Mouse (Mus musculus) monocyte, adult 5-6 weeks (primary cell): ENCODE measurements around the gene Agap1. TPM values are rescaled to one million over a fixed set of nuclear protein-coding genes. Genes with fewer than 3 reads are reported as not detected.

Experiments
- ATAC-seq: fragments of 153-309, 156-312 bp; replicated peaks from 2 replicates; pipeline ENCODE4 v1.8.0; 2017; ENCODE audit warnings: mild to moderate bottlenecking; ENCODE audit not compliant: low TSS enrichment, insufficient number of reproducible peaks, severe bottlenecking, poor library complexity, low FRiP score
- total RNA-seq: library from RNA; stranded (forward); fragments of 200-1000, 200-491, 200-594 nt; gene quantifications from 3 replicates; pipeline ENCODE4 v1.2.3, GENCODE M21; 2017

Agap1 gene
- total RNA-seq, 1 experiment from 2014 or later: 1.3 TPM

- ATAC-seq: no peak; the same call in 1 of the 2 replicates
These were observed 485.5 kb downstream of the Agap1 start for GRCm38 (mm10) chr1:89939981-89940726.

GRCm38 (mm10) chr1:89940961-89941524 lies 486.4 kb downstream of the Agap1 start:
- ATAC-seq: no peak

GRCm38 (mm10) chr1:89941701-89942381 lies 487.2 kb downstream of the Agap1 start:
- no peak for ATAC-seq

- no peak for ATAC-seq
These were observed 487.9 kb downstream of the Agap1 start for GRCm38 (mm10) chr1:89942395-89942976.

GRCm38 (mm10) chr1:89943202-89943601 lies 488.6 kb downstream of the Agap1 start:
- ATAC-seq: peak; percentile 54; the same call in 1 of the 2 replicates
